Mouse (Mus musculus) lung, postnatal 0 days (tissue): ENCODE measurements around the gene Atg14. TPM values are rescaled to one million over a fixed set of nuclear protein-coding genes. Genes with fewer than 3 reads are reported as not detected.

Source experiments
- ATAC-seq: fragments of 200-750 bp; cut with Nextera tagmentation; 2 replicates; pipeline ENCODE4 v1.8.0; 2017; ENCODE audit warnings: moderate library complexity
- DNase-seq: peaks from one replicate; pipeline ENCODE4 v3.0.0-alpha.2; 2016; ENCODE audit warnings: low spot score
- H3K27ac ChIP-seq: fragments of 300-500 bp; sonication (generic); 2 replicates; pipeline ENCODE4 v1.5.1; 2014; ENCODE audit warnings: antibody characterized with exemption, mild to moderate bottlenecking, low read length, mixed read lengths
- H3K27me3 ChIP-seq: fragments of 300-500 bp; sonication (generic); replicated peaks from 2 replicates; pipeline ENCODE4 v1.6.1; 2014; ENCODE audit warnings: low read length, mixed read lengths; ENCODE audit not compliant: insufficient read depth
- H3K36me3 ChIP-seq: fragments of 300-500 bp; sonication (generic); 2 replicates; pipeline ENCODE4 v1.6.1; 2014; ENCODE audit warnings: low read length, mixed read lengths; ENCODE audit not compliant: insufficient read depth
- H3K4me1 ChIP-seq: fragments of 300-500 bp; sonication (generic); 2 replicates; pipeline ENCODE4 v1.6.1; 2014; ENCODE audit warnings: antibody characterized with exemption, low read depth, low read length, mixed read lengths; ENCODE audit not compliant: insufficient read depth
- H3K4me2 ChIP-seq: fragments of 300-500 bp; sonication (generic); replicated peaks from 2 replicates; pipeline ENCODE4 v1.6.1; 2014; ENCODE audit warnings: low read depth, mild to moderate bottlenecking, low read length, moderate library complexity, mixed read lengths
- H3K4me3 ChIP-seq: fragments of 300-500 bp; sonication (generic); 2 replicates; pipeline ENCODE4 v1.5.1; 2014; ENCODE audit warnings: low read depth, low read length
- H3K9ac ChIP-seq: fragments of 300-500 bp; sonication (generic); replicated peaks from 2 replicates; pipeline ENCODE4 v1.6.1; 2014; ENCODE audit warnings: low read depth, mild to moderate bottlenecking
- H3K9me3 ChIP-seq: fragments of 300-500 bp; sonication (generic); 2 replicates; pipeline ENCODE4 v1.6.1; 2016; ENCODE audit warnings: low read length, mixed read lengths
- CTCF ChIP-seq: IDR thresholded peaks from 2 replicates; pipeline ENCODE4 v1.5.1; 2016; ENCODE audit warnings: antibody characterized with exemption, mild to moderate bottlenecking
- EP300 ChIP-seq: IDR thresholded peaks from 2 replicates; pipeline ENCODE4 v1.6.1; 2016; ENCODE audit warnings: antibody characterized with exemption, mild to moderate bottlenecking, control low read depth
- whole genome bisulfite sequencing: fragments of 180-500 bp; shearing (Covaris S2); extraction: QIAGEN DNeasy Blood & Tissue Kit; methylation state at CpG from one replicate; pipeline ENCODE4 v1.1.7; 2014; 5-methylcytosine and 5-hydroxymethylcytosine counted together
- polyA plus RNA-seq: library from polyadenylated mRNA; unstranded; fragments of >200 nt; fragmentation: Nextera tagmentation; extraction: Ambion mirVana; gene quantifications from 2 replicates; pipeline ENCODE4 v1.2.1, GENCODE M21; 2015

The Atg14 gene
- polyA plus RNA-seq, 1 experiment from 2014 or later, result 11.3 TPM

DNA sequence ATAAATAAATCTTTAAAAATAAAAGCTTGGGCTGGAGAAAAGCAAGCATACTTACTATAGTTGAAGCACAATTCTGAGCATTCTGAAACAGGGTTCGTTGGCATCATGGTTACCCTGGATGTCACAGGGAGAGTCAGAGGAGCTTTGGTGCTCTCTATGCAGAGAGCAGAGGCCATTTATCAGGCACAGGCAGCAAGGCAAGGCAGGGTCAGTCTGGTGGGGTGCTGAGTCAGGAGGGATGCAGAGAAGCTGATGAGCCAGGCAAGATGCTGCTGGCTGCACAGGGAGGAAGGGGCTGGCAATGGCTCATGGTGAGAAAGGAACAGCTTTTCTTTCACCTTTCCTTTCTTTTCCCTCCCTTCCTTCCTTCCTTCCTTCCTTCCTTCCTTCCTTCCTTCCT lies 19.0 kb upstream of the Atg14 start:
- no peaks in the 10 kb centered on the region for H3K36me3 ChIP-seq
- WGBS, result 79% methylated on average over 1 of the region's 1 CpGs

DNA sequence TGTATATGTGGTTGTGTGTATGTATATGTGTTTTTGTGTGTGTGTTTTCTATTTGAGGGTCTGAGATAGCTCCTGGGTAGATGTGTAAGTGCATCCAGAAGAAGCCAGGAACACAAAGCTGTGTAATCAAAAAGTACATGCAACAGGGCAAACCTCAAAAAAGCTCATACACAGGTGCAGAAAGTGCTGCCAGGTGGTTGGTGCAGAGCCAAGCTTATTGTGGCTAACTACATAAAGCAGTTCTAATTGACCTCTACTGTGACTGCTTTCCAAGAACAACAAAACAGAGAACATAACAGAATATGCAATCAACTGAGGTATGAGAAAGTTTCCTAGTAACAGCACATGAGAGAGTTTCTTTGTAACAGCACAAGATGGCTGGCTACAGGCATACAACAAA lies 13.9 kb upstream of the Atg14 start:
- Histone ChIP-seq H3K4me2 (no peak overlapping the region), H3K27me3 (no peaks in the 10 kb centered on the region), H3K27ac (no peak overlapping the region), H3K4me3 (no peak overlapping the region), H3K4me1 (no peaks in the 10 kb centered on the region), H3K9ac (no peak overlapping the region), H3K9me3 (no peaks in the 10 kb centered on the region), H3K36me3 (no peaks in the 10 kb centered on the region)
- TF ChIP-seq EP300 (no peak), CTCF (no peak)
- DNase-seq (no peak), ATAC-seq (no peak)

More for the DNA sequence above, 19.0 kb upstream of the Atg14 start:
- no peaks in the 10 kb centered on the region for H3K27me3 ChIP-seq
- H3K27ac ChIP-seq, result no peak overlapping the region
- no peak overlapping the region for H3K9ac ChIP-seq
- no peaks in the 10 kb centered on the region for H3K4me1 ChIP-seq
- H3K9me3 ChIP-seq, result no peaks in the 10 kb centered on the region
- no peak for TF ChIP-seq CTCF
- TF ChIP-seq EP300, result no peak
- no peak overlapping the region for H3K4me2 ChIP-seq
- ATAC-seq, result no peak
- H3K4me3 ChIP-seq, result no peak overlapping the region
- no peak for DNase-seq

DNA sequence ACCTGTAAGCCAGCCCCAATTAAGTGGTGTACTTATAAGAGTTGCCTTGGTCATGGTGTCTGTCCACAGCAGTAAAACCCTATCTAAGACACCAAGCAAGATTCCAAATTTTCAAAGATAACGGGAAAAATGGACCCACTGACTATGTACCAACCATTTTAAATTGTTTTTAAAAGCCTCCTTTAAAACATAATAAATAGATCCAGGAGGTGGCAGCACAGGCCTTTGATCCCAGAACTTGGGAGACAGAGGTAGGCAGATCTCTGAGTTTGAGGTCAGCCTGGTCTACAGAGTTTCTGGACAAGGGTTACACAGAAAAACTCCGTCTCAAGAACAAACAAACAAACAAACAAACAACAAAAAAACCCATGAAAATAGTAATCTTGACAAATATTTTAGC lies 11.2 kb upstream of the Atg14 start:
- TF ChIP-seq CTCF (0 out of 2 replicates have a peak, but pooled peaks have one; percentile 15), EP300 (no peak)
- Histone ChIP-seq H3K27ac (no peak overlapping the region), H3K4me1 (no peaks in the 10 kb centered on the region), H3K9ac (no peak overlapping the region), H3K27me3 (no peaks in the 10 kb centered on the region), H3K4me2 (no peak overlapping the region), H3K4me3 (no peak overlapping the region), H3K36me3 (no peaks in the 10 kb centered on the region), H3K9me3 (no peaks in the 10 kb centered on the region)
- DNase-seq, result no peak
- WGBS, result 45% methylated on average over 2 of the region's 2 CpGs
- no peak for ATAC-seq

DNA sequence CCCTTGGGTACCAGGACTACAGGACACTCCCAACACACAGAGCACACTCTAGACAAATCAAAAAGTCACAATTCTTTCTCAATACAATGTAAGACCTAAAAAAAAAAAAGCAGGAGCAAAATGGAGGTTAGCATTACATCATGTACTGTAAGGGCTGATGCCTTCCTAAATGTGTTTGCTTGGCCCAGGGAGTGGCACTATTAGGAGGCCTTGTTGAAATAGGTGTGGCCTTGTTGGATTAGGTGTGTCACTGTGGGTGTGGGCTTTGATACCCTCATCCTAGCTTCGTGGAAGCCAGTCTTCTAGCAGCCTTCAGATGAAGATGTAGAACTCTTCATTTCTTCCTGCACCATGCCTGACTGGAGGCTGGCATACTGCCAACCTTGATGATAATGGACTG lies 10.8 kb upstream of the Atg14 start:
- Histone ChIP-seq H3K27me3 (no peaks in the 10 kb centered on the region), H3K36me3 (no peaks in the 10 kb centered on the region), H3K9ac (no peak overlapping the region), H3K4me3 (no peak overlapping the region), H3K27ac (no peak overlapping the region), H3K4me2 (no peak overlapping the region), H3K9me3 (no peaks in the 10 kb centered on the region), H3K4me1 (no peaks in the 10 kb centered on the region)
- TF ChIP-seq CTCF (no peak), EP300 (no peak)
- 27% methylated on average over 1 of the region's 1 CpGs for WGBS
- ATAC-seq, result no peak
- no peak for DNase-seq

DNA sequence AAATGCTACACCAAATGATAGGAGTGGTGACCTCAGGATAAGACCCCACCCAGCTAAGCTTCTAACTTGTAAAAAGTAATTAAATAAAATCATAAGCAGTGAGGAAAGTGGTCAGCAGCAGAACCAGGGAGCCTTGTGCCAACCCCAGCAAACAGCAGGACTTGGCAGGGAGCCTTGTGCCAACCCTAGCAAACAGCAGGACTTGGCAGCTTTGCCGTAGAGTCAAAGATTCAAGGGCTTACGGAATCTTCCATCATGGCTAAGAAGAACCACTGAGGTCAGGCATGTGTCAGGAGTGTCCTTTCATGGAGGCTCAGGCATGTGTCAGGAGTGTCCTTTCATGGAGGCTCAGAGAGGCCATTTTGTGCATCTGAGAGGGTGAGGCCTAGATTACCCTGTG lies 7.6 kb upstream of the Atg14 start:
- WGBS, result 82% methylated on average over 2 of the region's 2 CpGs
- no peak for ATAC-seq

DNA sequence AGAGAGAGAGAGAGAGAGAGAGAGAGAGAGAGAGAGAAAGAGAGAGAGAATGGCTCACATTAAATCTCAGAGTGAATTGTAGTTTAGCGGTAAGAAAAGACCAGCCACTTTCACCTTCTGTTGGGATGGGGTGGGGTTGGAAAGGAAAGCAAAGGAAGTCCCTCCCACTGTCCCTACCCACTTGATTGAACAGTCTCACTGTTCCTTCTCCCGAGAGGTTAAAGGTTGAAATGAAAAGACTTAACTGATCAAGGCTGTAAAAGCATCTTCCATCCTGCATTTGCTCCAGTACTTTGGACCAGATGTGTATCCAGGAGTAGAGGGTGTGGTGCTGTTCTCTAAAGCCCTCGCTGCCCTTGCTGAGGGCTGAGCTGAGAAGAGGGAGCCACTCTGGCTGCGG lies 6.2 kb upstream of the Atg14 start:
- Histone ChIP-seq H3K9me3 (no peaks in the 10 kb centered on the region), H3K27me3 (no peaks in the 10 kb centered on the region), H3K27ac (no peak overlapping the region), H3K4me2 (no peak overlapping the region), H3K36me3 (no peaks in the 10 kb centered on the region), H3K4me1 (no peaks in the 10 kb centered on the region), H3K4me3 (no peak overlapping the region), H3K9ac (no peak overlapping the region)
- TF ChIP-seq CTCF (no peak), EP300 (no peak)
- 52% methylated on average over 4 of the region's 4 CpGs for WGBS
- ATAC-seq (no peak), DNase-seq (no peak)

More for the DNA sequence above, 7.6 kb upstream of the Atg14 start:
- no peak for DNase-seq
- H3K27ac ChIP-seq, result no peak overlapping the region
- TF ChIP-seq EP300, result no peak
- no peak for TF ChIP-seq CTCF
- no peak overlapping the region for H3K4me2 ChIP-seq
- no peaks in the 10 kb centered on the region for H3K4me1 ChIP-seq
- H3K9ac ChIP-seq, result no peak overlapping the region
- no peaks in the 10 kb centered on the region for H3K36me3 ChIP-seq
- no peaks in the 10 kb centered on the region for H3K9me3 ChIP-seq
- no peak overlapping the region for H3K4me3 ChIP-seq
- no peaks in the 10 kb centered on the region for H3K27me3 ChIP-seq

DNA sequence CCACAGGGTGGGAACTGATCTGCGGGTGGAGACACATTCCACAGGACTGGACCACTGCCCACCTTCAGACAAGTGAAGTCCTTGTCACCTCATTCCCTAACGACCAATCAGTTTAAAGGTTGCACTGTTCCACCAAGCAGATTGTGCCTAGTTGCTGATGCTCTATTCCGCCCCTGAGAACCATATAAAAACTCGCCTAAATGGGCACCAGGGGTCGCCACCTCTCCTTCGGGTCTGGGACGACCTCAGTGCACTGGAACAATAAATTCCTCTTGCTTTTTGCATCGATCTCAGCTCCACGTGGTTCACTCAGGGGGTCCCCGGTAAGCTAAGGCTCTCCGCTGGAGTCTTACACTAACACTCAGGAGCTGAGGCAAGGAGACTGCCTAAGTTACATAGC lies 4.3 kb upstream of the Atg14 start:
- Histone ChIP-seq H3K4me3 (no peak overlapping the region), H3K36me3 (no peaks in the 10 kb centered on the region), H3K27ac (no peak overlapping the region), H3K27me3 (no peaks in the 10 kb centered on the region), H3K4me1 (no peaks in the 10 kb centered on the region), H3K9me3 (no peaks in the 10 kb centered on the region), H3K9ac (no peak overlapping the region), H3K4me2 (no peak overlapping the region)
- ATAC-seq, result no peak
- TF ChIP-seq EP300 (no peak), CTCF (no peak)
- WGBS, result 78% methylated on average over 11 of the region's 11 CpGs
- DNase-seq, result no peak
